Mouse (Mus musculus) liver, adult 2 months (tissue): Measurements from ENCODE around the gene Crispld2. TPM values are rescaled to one million over a fixed set of nuclear protein-coding genes. Genes with fewer than 3 reads are reported as not detected.

Experiments used
- DNase-seq: peaks from one replicate; pipeline ENCODE4 v3.0.0-alpha.2; 2011; ENCODE audit warnings: low read depth, low spot score; ENCODE audit errors: extremely low read depth
- H3K27ac ChIP-seq: fragments of 200-500 bp; replicated peaks from 2 replicates; pipeline ENCODE4 v1.5.1; 2012; ENCODE audit warnings: low read depth, mild to moderate bottlenecking, control low read depth, inconsistent platforms, low read length; ENCODE audit not compliant: insufficient read depth
- H3K27me3 ChIP-seq: fragments of 200-500 bp; 2 replicates; pipeline ENCODE4 v1.6.1; 2012; ENCODE audit warnings: mild to moderate bottlenecking, moderate library complexity, low read length, inconsistent platforms; ENCODE audit not compliant: control insufficient read depth, insufficient read depth
- H3K36me3 ChIP-seq: fragments of 200-500 bp; 2 replicates; pipeline ENCODE4 v1.6.1; 2012; ENCODE audit warnings: low read length, inconsistent platforms; ENCODE audit not compliant: control insufficient read depth, insufficient read depth
- H3K4me1 ChIP-seq: fragments of 200-500 bp; 2 replicates; pipeline ENCODE4 v1.6.1; 2011; ENCODE audit warnings: low read length; ENCODE audit not compliant: control insufficient read depth, insufficient read depth
- H3K4me3 ChIP-seq: fragments of 200-500 bp; 2 replicates; pipeline ENCODE4 v1.5.1; 2011; ENCODE audit warnings: low read depth, mild to moderate bottlenecking, control low read depth, low read length, moderate library complexity; ENCODE audit not compliant: insufficient read depth
- H3K79me2 ChIP-seq: fragments of 200-500 bp; 2 replicates; pipeline ENCODE4 v1.6.1; 2012; ENCODE audit warnings: inconsistent platforms, mild to moderate bottlenecking, low read length, moderate library complexity; ENCODE audit not compliant: control insufficient read depth, insufficient read depth
- H3K9ac ChIP-seq: fragments of 200-500 bp; 2 replicates; pipeline ENCODE4 v1.6.1; 2012; ENCODE audit warnings: low read depth, mild to moderate bottlenecking, control low read depth, inconsistent platforms, low read length
- CTCF ChIP-seq: fragments of 200-500 bp; IDR thresholded peaks from 2 replicates; pipeline ENCODE4 v1.5.1; 2011; ENCODE audit warnings: low read depth, low read length, control low read depth
- POLR2A ChIP-seq: fragments of 200-500 bp; IDR thresholded peaks from 2 replicates; pipeline ENCODE4 v1.6.1; 2011; ENCODE audit warnings: low read length, control low read depth; ENCODE audit not compliant: insufficient read depth; ENCODE audit errors: extremely low read depth
- WGBS: fragments of 180-500 bp; shearing (Covaris S2); methylation state at CpG from one replicate; pipeline ENCODE4 v1.1.7; 2018; 5-methylcytosine and 5-hydroxymethylcytosine counted together
- polyA plus RNA-seq: library from polyadenylated mRNA; depleted of rRNA; stranded (reverse); fragments of >200 nt; gene quantifications from 2 replicates; pipeline ENCODE4 v1.2.3, GENCODE M21; 2012; rRNA removed
- total RNA-seq: library from RNA; depleted of rRNA; stranded (reverse); fragments of >200 nt; gene quantifications from 2 replicates; pipeline ENCODE4 v1.2.3, GENCODE M21; 2014; rRNA removed

Gene Crispld2
- 0.27 and 0.28 TPM in 2 replicates for total RNA-seq
- polyA plus RNA-seq = 0.57 and 0.72 TPM in 2 replicates

- no peak within 1 kb of the TSS for H3K9ac ChIP-seq
- peaks cover 7% of the 10 kb centered on the region; the same call in 1 of the 2 replicates for H3K27me3 ChIP-seq
- H3K79me2 ChIP-seq = no peaks in the 10 kb centered on the region
- no peaks in the 10 kb centered on the region for H3K36me3 ChIP-seq
- DNase-seq = no peak
- peak within 1 kb of the TSS; percentile 1; the same call in 1 of the 2 replicates for H3K4me3 ChIP-seq
- WGBS = 4% methylated on average over 25 of the region's 25 CpGs
- TF ChIP-seq CTCF (no peak), POLR2A (no peak)
- no peak within 1 kb of the TSS for H3K27ac ChIP-seq
- H3K4me1 ChIP-seq = no peaks in the 10 kb centered on the region
These were observed at the start of gene Crispld2 for GRCm38 (mm10) chr8:119992249-119992648. Gene Crispld2 (plus strand): TSS chr8:119992438.

- 71% methylated on average over 10 of the region's 10 CpGs for WGBS
- no peak overlapping the region for H3K4me3 ChIP-seq
- H3K36me3 ChIP-seq = peaks cover 30% of the 10 kb centered on the region
- TF ChIP-seq CTCF = no peak
- no peak for TF ChIP-seq POLR2A
- no peak overlapping the region for H3K27ac ChIP-seq
- no peaks in the 10 kb centered on the region for H3K27me3 ChIP-seq
- no peak for DNase-seq
- H3K79me2 ChIP-seq = peaks cover 29% of the 10 kb centered on the region
- H3K9ac ChIP-seq = no peak overlapping the region
- peaks cover 6% of the 10 kb centered on the region; the same call in 1 of the 2 replicates for H3K4me1 ChIP-seq
These were observed 48.6 kb upstream of the Crispld2 start for GRCm38 (mm10) chr8:119943616-119944015.

- Histone ChIP-seq H3K4me1 (peaks cover 6% of the 10 kb centered on the region; the same call in 1 of the 2 replicates), H3K36me3 (peaks cover 31% of the 10 kb centered on the region), H3K79me2 (peaks cover 25% of the 10 kb centered on the region), H3K27ac (no peak overlapping the region), H3K27me3 (no peaks in the 10 kb centered on the region), H3K4me3 (no peak overlapping the region), H3K9ac (no peak overlapping the region)
- WGBS = 34% methylated on average over 9 of the region's 9 CpGs
- peak; percentile 78 for DNase-seq
- peak; percentile 90 for TF ChIP-seq CTCF
- no peak for TF ChIP-seq POLR2A
These were observed 48.0 kb upstream of the Crispld2 start for GRCm38 (mm10) chr8:119944096-119944811.

GRCm38 (mm10) chr8:119946326-119946865, 45.8 kb upstream of the Crispld2 start:
- Histone ChIP-seq H3K4me3 (no peak overlapping the region), H3K4me1 (peaks cover 6% of the 10 kb centered on the region; the same call in 1 of the 2 replicates), H3K36me3 (peaks cover 41% of the 10 kb centered on the region), H3K9ac (no peak overlapping the region), H3K27me3 (no peaks in the 10 kb centered on the region), H3K79me2 (peaks cover 20% of the 10 kb centered on the region), H3K27ac (no peak overlapping the region)
- WGBS = 91% methylated on average over 8 of the region's 8 CpGs
- DNase-seq = no peak
- no peak for TF ChIP-seq POLR2A
- no peak for TF ChIP-seq CTCF

- no peak overlapping the region for H3K4me3 ChIP-seq
- no peak for TF ChIP-seq CTCF
- TF ChIP-seq POLR2A = no peak
These were observed 44.6 kb upstream of the Crispld2 start for GRCm38 (mm10) chr8:119947653-119948052.

GRCm38 (mm10) chr8:119948340-119948739, 43.9 kb upstream of the Crispld2 start:
- Histone ChIP-seq H3K27me3 (no peaks in the 10 kb centered on the region), H3K4me1 (peaks cover 6% of the 10 kb centered on the region; the same call in 1 of the 2 replicates), H3K4me3 (no peak overlapping the region), H3K27ac (no peak overlapping the region), H3K36me3 (peaks cover 44% of the 10 kb centered on the region), H3K79me2 (peaks cover 14% of the 10 kb centered on the region; the same call in 1 of the 2 replicates), H3K9ac (no peak overlapping the region)
- DNase-seq = no peak
- no peak for TF ChIP-seq POLR2A
- no peak for TF ChIP-seq CTCF
- 94% methylated on average over 15 of the region's 15 CpGs for WGBS

More at GRCm38 (mm10) chr8:119947653-119948052, 44.6 kb upstream of the Crispld2 start:
- Histone ChIP-seq H3K9ac (no peak overlapping the region), H3K36me3 (peaks cover 41% of the 10 kb centered on the region), H3K27me3 (no peaks in the 10 kb centered on the region), H3K79me2 (peaks cover 14% of the 10 kb centered on the region; the same call in 1 of the 2 replicates), H3K27ac (no peak overlapping the region), H3K4me1 (peaks cover 6% of the 10 kb centered on the region; the same call in 1 of the 2 replicates)
- no peak for DNase-seq
- WGBS = 90% methylated on average over 19 of the region's 19 CpGs
